17 mouse cellular contexts compared by ENCODE assay signal in the genomic region with DNA sequence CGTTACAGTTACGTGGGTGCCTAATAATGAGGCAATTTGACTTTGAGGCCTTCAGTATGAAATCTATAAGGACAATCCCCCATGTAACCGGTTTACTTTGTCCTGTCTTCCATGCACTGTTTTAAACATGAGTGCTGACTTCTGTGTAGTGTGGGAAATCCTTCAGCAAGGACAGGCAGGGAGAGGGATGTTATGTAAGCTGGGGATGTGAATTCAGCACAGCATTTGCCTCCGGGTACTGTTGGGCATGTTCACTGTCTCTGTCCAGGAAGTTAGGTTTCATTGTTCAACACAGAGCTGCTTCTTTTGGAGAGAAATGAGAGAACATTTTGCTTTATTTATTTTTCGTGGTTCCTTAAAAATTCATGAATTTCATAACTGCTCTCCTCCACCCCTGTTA.
"Had no signal": no experiment of that assay in that cellular context is flagged by ENCODE, and none has a peak within 500 bp of the region (broad histone marks: within the 10 kb centered on the region; RNA-seq: fewer than 3 reads in every experiment).

No protein-coding gene starts in this region.

- H3K9me3 ChIP-seq: lung, embryonic 15.5 days; megakaryocyte, embryonic 14.5 days; midbrain, embryonic 13.5 days; midbrain, embryonic 15.5 days; neural tube, embryonic 12.5 days; stomach, embryonic 15.5 days had no signal

- H3K9ac ChIP-seq: lung, embryonic 15.5 days; midbrain, embryonic 13.5 days; midbrain, embryonic 15.5 days; neural tube, embryonic 12.5 days; stomach, embryonic 15.5 days had no signal

- DNase-seq: lung, adult 2 months; lung, postnatal 14 days; lung, postnatal 36 days; right cerebral cortex, postnatal 14 days; thymus, adult 2 months; thymus, postnatal 25 days; thymus, postnatal 4 days had no signal

- H3K27ac ChIP-seq: lung, embryonic 15.5 days; macrophage; midbrain, embryonic 13.5 days; midbrain, embryonic 15.5 days; neural tube, embryonic 12.5 days; stomach, embryonic 15.5 days; stomach, postnatal 0 days had no signal

- H3K4me1 ChIP-seq: lung, embryonic 15.5 days; megakaryocyte, embryonic 14.5 days; midbrain, embryonic 13.5 days; midbrain, embryonic 15.5 days; neural tube, embryonic 12.5 days; stomach, embryonic 15.5 days had no signal

- H3K4me3 ChIP-seq: lung, embryonic 15.5 days; megakaryocyte, embryonic 14.5 days; midbrain, embryonic 13.5 days; midbrain, embryonic 15.5 days; neural tube, embryonic 12.5 days; stomach, embryonic 15.5 days had no signal

- ATAC-seq: lung, postnatal 0 days; midbrain, embryonic 13.5 days; midbrain, embryonic 15.5 days had no signal

- H3K4me2 ChIP-seq: lung, embryonic 15.5 days; midbrain, embryonic 11.5 days; midbrain, embryonic 13.5 days; midbrain, embryonic 15.5 days; neural tube, embryonic 12.5 days; stomach, embryonic 15.5 days had no signal

- H3K36me3 ChIP-seq: lung, embryonic 15.5 days; midbrain, embryonic 13.5 days; midbrain, embryonic 15.5 days; neural tube, embryonic 12.5 days; stomach, embryonic 15.5 days had no signal

- H3K27me3 ChIP-seq: lung, embryonic 15.5 days; megakaryocyte, embryonic 14.5 days; midbrain, embryonic 13.5 days; midbrain, embryonic 15.5 days; neural tube, embryonic 12.5 days; stomach, embryonic 15.5 days had no signal
